Mouse (Mus musculus) liver, embryonic 14.5 days (tissue): ENCODE measurements around the gene Btf3. TPM values are rescaled to one million over a fixed set of nuclear protein-coding genes. Genes with fewer than 3 reads are reported as not detected.

ENCODE experiments used
- ATAC-seq: fragments of 200-750 bp; cut with Nextera tagmentation; 2 replicates; pipeline ENCODE4 v1.8.0; 2017; ENCODE audit warnings: moderate number of reproducible peaks, mild to moderate bottlenecking, moderate library complexity; ENCODE audit not compliant: insufficient read depth
- DNase-seq, 3 experiments: peaks; one replicate each; pipeline ENCODE4 v3.0.0-alpha.2; 2012 to 2013; ENCODE audit warnings: low read depth in 3 of 3, low spot score in 3 of 3
- H3K27ac ChIP-seq: fragments of 300-500 bp; sonication (generic); 2 replicates; pipeline ENCODE4 v1.5.1; 2014; ENCODE audit warnings: moderate library complexity, mild to moderate bottlenecking, control low read depth, inconsistent platforms
- H3K27me3 ChIP-seq: fragments of 300-500 bp; sonication (generic); 2 replicates; pipeline ENCODE4 v1.6.1; 2014; ENCODE audit warnings: mild to moderate bottlenecking, low read length, moderate library complexity; ENCODE audit not compliant: control insufficient read depth, insufficient read depth
- H3K36me3 ChIP-seq: fragments of 300-500 bp; sonication (generic); replicated peaks from 2 replicates; pipeline ENCODE4 v1.6.1; 2014; ENCODE audit warnings: low read depth; ENCODE audit not compliant: control insufficient read depth, insufficient read depth
- H3K4me1 ChIP-seq, 2 experiments: fragments of 200-500 bp in 1 of 2; fragments of 300-500 bp in 1 of 2; sonication (generic) in 1 of 2; replicated peaks; 2 replicates each; pipeline ENCODE4 v1.6.1; 2012 to 2014; ENCODE audit warnings: antibody characterized with exemption in 1 of 2, inconsistent platforms in 1 of 2, low read length in 1 of 2; ENCODE audit not compliant: control insufficient read depth in 2 of 2, insufficient read depth in 2 of 2
- H3K4me2 ChIP-seq: fragments of 300-500 bp; sonication (generic); 2 replicates; pipeline ENCODE4 v1.6.1; 2014; ENCODE audit warnings: low read depth, mild to moderate bottlenecking, control low read depth, moderate library complexity
- H3K4me3 ChIP-seq, 2 experiments: fragments of 200-500 bp in 1 of 2; fragments of 300-500 bp in 1 of 2; sonication (generic) in 1 of 2; 2 replicates each; pipeline ENCODE4 v1.5.1; 2012 to 2014; ENCODE audit warnings: low read depth in 2 of 2, low read length in 2 of 2, mild to moderate bottlenecking in 2 of 2, control low read depth in 1 of 2, inconsistent platforms in 1 of 2, moderate library complexity in 1 of 2; ENCODE audit not compliant: insufficient read depth in 1 of 2
- H3K9ac ChIP-seq: fragments of 300-500 bp; sonication (generic); replicated peaks from 2 replicates; pipeline ENCODE4 v1.6.1; 2014; ENCODE audit warnings: mild to moderate bottlenecking, control low read depth, moderate library complexity
- H3K9me3 ChIP-seq: fragments of 300-500 bp; sonication (generic); 2 replicates; pipeline ENCODE4 v1.6.1; 2016; ENCODE audit warnings: low read length, mixed read lengths; ENCODE audit not compliant: control insufficient read depth
- CTCF ChIP-seq: IDR thresholded peaks from 2 replicates; pipeline ENCODE4 v1.5.1; 2016; ENCODE audit warnings: antibody characterized with exemption, low read depth, control low read depth
- EP300 ChIP-seq: IDR thresholded peaks from 2 replicates; pipeline ENCODE4 v1.6.1; 2016; ENCODE audit warnings: antibody characterized with exemption, low read depth
- WGBS: fragments of 180-500 bp; shearing (Covaris S2); extraction: QIAGEN DNeasy Blood & Tissue Kit; methylation state at CpG from one replicate; pipeline ENCODE4 v1.1.7; 2014; ENCODE audit not compliant: insufficient replicate concordance; 5-methylcytosine and 5-hydroxymethylcytosine counted together
- polyA plus RNA-seq, 2 experiments: library from polyadenylated mRNA; depleted of rRNA in 1 of 2; stranded (reverse) in 1 of 2; unstranded in 1 of 2; fragments of >200 nt; fragmentation: Nextera tagmentation in 1 of 2; extraction: Ambion mirVana in 1 of 2; gene quantifications; 2 replicates each; pipeline versions ENCODE4 v1.2.1 to v1.2.3; 2012 to 2014

Gene Btf3
- polyA plus RNA-seq, 2 experiments, result 339 to 401 TPM

DNA sequence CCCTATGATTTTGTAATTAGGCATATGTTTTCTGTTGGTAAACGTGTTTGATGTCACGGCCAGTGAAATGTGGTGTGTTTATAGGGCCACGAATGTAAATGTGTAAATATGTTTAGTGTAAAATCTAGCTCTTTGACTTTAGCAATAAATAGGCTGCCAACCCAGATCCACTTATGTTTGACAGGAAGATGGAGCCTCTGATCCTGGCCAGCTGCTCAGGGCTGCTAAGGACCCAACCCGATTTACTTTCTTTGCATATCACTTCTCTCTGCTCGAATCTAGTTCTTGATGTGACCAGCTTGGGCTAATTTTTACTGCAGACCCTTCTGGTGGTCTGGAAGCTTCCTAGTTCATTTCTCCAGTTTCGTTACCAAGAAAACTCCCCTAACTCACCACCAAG is 43.6 kb upstream of the Btf3 start:
- H3K9me3 ChIP-seq, result no peaks in the 10 kb centered on the region
- no peak overlapping the region for H3K4me2 ChIP-seq
- H3K9ac ChIP-seq, result no peak overlapping the region
- no peak for ATAC-seq
- no peak overlapping the region for H3K4me3 ChIP-seq
- WGBS, result 4% methylated on average over 6 of the region's 6 CpGs
- H3K4me1 ChIP-seq, result no peaks in the 10 kb centered on the region
- peaks cover 88% of the 10 kb centered on the region for H3K27me3 ChIP-seq
- no peak overlapping the region for H3K27ac ChIP-seq
- DNase-seq, result no peak
- TF ChIP-seq CTCF (no peak), EP300 (no peak)
- no peaks in the 10 kb centered on the region for H3K36me3 ChIP-seq

DNA sequence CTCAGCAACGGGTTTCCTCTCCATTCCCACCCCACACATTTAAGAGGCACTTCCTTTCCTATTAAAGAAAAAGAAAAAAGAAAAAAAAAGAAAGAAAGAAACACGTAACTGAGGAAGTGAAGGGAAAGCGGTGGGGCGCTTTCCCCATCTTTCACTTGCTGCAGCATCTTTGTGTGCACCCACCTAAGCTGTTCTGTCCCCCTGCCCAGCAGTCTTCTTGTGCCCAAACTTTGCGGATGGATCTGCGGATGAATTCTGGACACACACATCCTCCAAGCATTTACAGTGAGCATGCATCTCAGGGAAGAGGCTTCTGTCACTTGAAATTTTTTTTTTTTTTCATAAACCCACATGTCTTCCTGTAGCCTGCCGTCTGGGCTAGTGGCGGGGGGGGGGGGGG is 42.5 kb upstream of the Btf3 start:
- Histone ChIP-seq H3K4me1 (no peaks in the 10 kb centered on the region), H3K4me2 (no peak overlapping the region), H3K36me3 (no peaks in the 10 kb centered on the region), H3K9me3 (no peaks in the 10 kb centered on the region), H3K4me3 (no peak overlapping the region), H3K27ac (no peak overlapping the region), H3K9ac (no peak overlapping the region), H3K27me3 (peaks cover 89% of the 10 kb centered on the region)
- DNase-seq (no peak), ATAC-seq (no peak)
- 2% methylated on average over 6 of the region's 8 CpGs for WGBS
- no peak for TF ChIP-seq EP300
- TF ChIP-seq CTCF, result no peak

DNA sequence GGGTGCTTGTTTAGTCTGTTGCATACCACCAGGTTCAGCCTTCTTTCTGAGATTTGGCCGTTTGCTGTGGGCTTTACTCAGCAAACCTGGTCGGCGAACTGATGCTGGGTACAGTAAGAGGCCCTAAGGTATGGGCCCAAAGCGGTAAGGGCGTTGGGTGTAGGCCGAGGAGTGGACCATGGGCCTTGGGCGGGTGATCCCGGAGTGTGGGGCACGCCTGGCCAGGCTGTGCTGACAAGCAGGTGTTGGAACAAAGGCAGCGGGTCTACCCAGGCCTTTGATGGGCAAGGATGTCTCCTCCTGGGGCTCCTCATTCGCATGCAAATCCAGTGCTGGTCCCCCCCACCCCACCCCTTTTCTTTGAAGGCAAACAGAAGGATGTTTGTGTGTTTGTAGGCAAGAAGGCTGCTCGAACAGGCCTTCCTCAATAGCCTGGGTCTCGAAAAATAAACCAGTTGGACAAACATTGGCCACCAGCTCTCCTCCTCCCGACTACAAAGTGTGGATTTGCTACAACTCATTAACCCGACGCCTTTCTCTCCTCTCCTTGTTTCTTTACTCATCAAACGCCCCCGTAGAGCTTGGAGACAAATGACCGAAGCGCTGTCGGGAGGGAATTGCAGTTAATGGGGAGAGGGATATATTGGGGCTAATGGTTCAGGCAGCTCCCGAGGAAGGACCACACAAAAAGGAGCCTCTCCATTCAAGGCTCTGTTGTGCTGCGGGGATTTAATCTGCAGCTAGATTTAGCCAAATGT is 41.8 kb upstream of the Btf3 start:
- H3K27ac ChIP-seq, result no peak overlapping the region
- H3K9me3 ChIP-seq, result no peaks in the 10 kb centered on the region
- 3% methylated on average over 23 of the region's 23 CpGs for WGBS
- no peak for DNase-seq
- H3K36me3 ChIP-seq, result no peaks in the 10 kb centered on the region
- H3K9ac ChIP-seq, result no peak overlapping the region
- H3K4me1 ChIP-seq, result no peaks in the 10 kb centered on the region
- no peak for ATAC-seq
- peaks cover 91% of the 10 kb centered on the region for H3K27me3 ChIP-seq
- TF ChIP-seq CTCF (no peak), EP300 (no peak)
- H3K4me2 ChIP-seq, result no peak overlapping the region
- H3K4me3 ChIP-seq, result no peak overlapping the region

DNA sequence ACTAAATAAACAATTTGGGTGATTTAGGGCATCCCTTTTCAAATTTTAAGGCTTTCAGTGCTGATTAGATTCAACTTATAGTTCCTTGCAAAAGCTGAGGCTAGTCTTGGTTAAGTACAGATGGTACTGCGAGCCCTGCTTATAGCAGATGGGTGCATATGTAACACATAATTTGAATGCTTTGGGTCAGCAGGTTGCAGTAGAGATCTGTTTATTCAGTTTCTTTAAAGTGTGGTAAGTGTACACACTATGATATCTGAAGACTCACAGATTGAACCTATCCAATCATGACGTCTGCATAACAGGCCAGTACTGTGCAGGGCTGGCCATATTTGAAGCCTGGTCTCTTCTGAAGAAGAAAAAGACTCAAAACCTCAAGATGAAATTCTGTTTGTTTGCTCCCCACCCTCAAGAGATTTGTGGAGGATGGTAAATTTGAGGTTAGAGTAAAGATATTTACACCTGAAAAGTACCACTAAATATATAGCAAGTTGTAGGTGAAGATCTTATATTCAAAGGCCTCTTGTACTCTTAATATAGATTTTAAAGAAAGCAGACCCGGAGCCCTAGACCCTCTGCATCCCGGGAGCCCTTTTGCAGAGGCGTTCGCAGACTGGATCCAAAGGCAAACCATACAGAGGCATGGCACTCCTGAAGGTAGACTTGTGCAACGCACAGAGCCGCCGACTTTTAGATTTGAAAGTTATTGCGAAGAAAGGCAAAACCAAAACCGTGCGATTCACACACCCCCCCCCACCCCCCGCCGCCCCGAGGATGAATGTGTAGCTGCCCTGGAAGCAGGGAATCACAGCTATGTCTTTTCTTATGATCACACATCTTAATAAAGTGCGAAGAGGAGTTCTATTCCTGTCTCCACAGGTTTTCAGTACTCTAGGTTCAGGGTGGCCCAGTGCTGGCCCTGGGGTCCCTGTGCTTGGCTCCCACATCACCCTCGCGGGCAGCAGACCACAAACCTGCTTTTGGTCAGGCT is 40.9 kb upstream of the Btf3 start:
- 2% methylated on average over 18 of the region's 18 CpGs for WGBS
- TF ChIP-seq EP300, result no peak
- no peak for TF ChIP-seq CTCF
- Histone ChIP-seq H3K4me1 (no peaks in the 10 kb centered on the region), H3K9me3 (no peaks in the 10 kb centered on the region), H3K4me2 (no peak overlapping the region), H3K9ac (no peak overlapping the region), H3K4me3 (no peak overlapping the region), H3K27ac (no peak overlapping the region), H3K27me3 (peaks cover 90% of the 10 kb centered on the region), H3K36me3 (no peaks in the 10 kb centered on the region)
- ATAC-seq (no peak), DNase-seq (no peak)

DNA sequence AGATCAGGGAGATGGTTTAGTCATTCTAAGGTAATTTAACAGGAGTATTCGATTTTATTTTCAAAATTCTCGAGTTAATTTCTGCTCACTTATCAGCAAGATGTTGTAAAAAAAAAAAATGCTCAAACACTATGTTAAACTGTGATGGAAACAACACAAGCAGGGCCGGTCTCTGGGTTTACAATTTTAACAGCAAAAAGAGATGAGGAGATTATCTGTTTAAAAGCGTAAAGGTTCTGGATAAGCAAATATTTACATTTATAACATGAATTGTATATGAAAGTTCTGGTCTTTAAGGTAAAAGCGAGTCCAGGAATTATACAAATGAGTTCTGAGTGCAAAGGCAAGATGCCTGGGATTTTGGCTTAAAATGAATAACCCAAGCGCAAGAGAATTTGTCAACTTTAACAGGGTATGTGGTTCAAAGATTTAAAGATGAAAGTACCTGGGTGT is 40.2 kb upstream of the Btf3 start:
- no peaks in the 10 kb centered on the region for H3K9me3 ChIP-seq
- no peak overlapping the region for H3K27ac ChIP-seq
- H3K27me3 ChIP-seq, result peaks cover 90% of the 10 kb centered on the region
- WGBS, result 4% methylated on average over 6 of the region's 6 CpGs
- H3K36me3 ChIP-seq, result no peaks in the 10 kb centered on the region
- H3K4me2 ChIP-seq, result no peak overlapping the region
- no peaks in the 10 kb centered on the region for H3K4me1 ChIP-seq
- no peak for ATAC-seq
- H3K9ac ChIP-seq, result no peak overlapping the region
- TF ChIP-seq CTCF (no peak), EP300 (no peak)
- H3K4me3 ChIP-seq, result no peak overlapping the region
- no peak for DNase-seq
